Mouse (Mus musculus) heart, embryonic 15.5 days (tissue): ENCODE measurements around the gene Tjp2. TPM values are rescaled to one million over a fixed set of nuclear protein-coding genes. Genes with fewer than 3 reads are reported as not detected.

Experiments
- ATAC-seq: fragments of 200-750 bp; cut with Nextera tagmentation; replicated peaks from 2 replicates; pipeline ENCODE4 v1.8.0; 2017; ENCODE audit warnings: low read depth, moderate TSS enrichment; ENCODE audit not compliant: insufficient number of reproducible peaks, insufficient read depth, low FRiP score
- H3K27ac ChIP-seq: fragments of 300-500 bp; sonication (generic); 2 replicates; pipeline ENCODE4 v1.5.1; 2015; ENCODE audit warnings: mild to moderate bottlenecking, inconsistent platforms
- H3K27me3 ChIP-seq: fragments of 300-500 bp; sonication (generic); 2 replicates; pipeline ENCODE4 v1.6.1; 2015; ENCODE audit warnings: inconsistent platforms
- H3K36me3 ChIP-seq: fragments of 300-500 bp; sonication (generic); 2 replicates; pipeline ENCODE4 v1.6.1; 2015; ENCODE audit warnings: mild to moderate bottlenecking, inconsistent platforms
- H3K4me1 ChIP-seq: fragments of 300-500 bp; sonication (generic); replicated peaks from 2 replicates; pipeline ENCODE4 v1.6.1; 2015; ENCODE audit warnings: inconsistent platforms
- H3K4me2 ChIP-seq: fragments of 300-500 bp; sonication (generic); 2 replicates; pipeline ENCODE4 v1.6.1; 2015; ENCODE audit warnings: inconsistent platforms, mild to moderate bottlenecking, moderate library complexity
- H3K4me3 ChIP-seq: fragments of 300-500 bp; sonication (generic); 2 replicates; pipeline ENCODE4 v1.5.1; 2015; ENCODE audit warnings: mild to moderate bottlenecking, inconsistent platforms
- H3K9ac ChIP-seq: fragments of 300-500 bp; sonication (generic); 2 replicates; pipeline ENCODE4 v1.6.1; 2015; ENCODE audit warnings: mild to moderate bottlenecking, inconsistent platforms
- H3K9me3 ChIP-seq: fragments of 300-500 bp; sonication (generic); replicated peaks from 2 replicates; pipeline ENCODE4 v1.6.1; 2016; ENCODE audit warnings: inconsistent platforms
- WGBS: fragments of 180-500 bp; shearing (Covaris S2); methylation state at CpG from one replicate; pipeline ENCODE4 v1.1.7; 2015; ENCODE audit warnings: mixed read lengths; 5-methylcytosine and 5-hydroxymethylcytosine counted together
- polyA plus RNA-seq: library from polyadenylated mRNA; unstranded; fragments of >200 nt; fragmentation: Nextera tagmentation; extraction: Ambion mirVana; gene quantifications from 2 replicates; pipeline ENCODE4 v1.2.1, GENCODE M21; 2015

Tjp2 gene
- polyA plus RNA-seq, result 21.9 and 24.4 TPM in 2 replicates

DNA sequence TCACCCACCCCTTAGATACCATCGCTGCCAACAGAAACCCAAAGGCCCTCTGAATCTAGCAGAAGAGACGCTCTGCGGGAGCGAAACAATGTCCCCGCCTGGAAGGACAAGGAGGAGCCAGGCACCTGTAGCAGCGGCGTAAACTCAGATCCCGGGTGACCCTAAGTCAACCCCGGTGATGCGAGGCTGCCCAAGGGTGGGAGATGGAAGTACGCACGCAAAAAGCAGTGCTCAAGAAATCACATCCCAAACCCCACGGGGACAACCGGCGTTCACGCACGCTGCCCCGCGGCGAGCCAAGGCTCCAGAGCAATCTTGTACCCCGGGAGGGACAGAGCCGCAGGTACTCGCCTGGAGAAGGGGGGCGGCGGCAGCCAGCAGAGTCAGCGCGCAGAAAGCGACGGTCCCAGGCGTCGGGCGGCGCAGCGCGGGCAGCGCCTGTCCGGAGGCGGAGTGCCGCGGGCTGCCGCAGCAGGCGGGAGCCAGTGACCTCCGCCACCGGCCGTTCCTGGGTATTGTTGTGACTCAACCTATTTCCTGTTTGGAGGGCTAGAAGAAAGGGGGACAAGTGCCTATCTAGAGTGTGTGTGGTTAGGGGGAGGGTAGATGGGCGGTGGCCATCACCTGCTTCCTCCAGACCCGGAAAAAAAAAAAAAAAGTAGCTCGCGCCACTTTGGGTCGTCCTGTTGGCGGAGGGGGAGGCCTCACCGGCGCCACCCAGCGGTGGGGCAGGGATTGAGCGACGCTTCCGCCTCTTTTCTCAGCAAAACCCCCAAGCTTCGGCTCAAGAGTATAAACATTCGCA, at the start of gene Tjp2:
Gene Tjp2 (minus strand): TSS at position 531 of the 805 bp plus-strand sequence.
- under 1% methylated on average over 59 of the region's 59 CpGs for WGBS
- Histone ChIP-seq H3K9me3 (no peaks in the 10 kb centered on the region), H3K9ac (peak within 1 kb of the TSS; percentile 63), H3K36me3 (no peaks in the 10 kb centered on the region), H3K27me3 (no peaks in the 10 kb centered on the region), H3K4me2 (peak within 1 kb of the TSS; percentile 84), H3K4me1 (peaks cover 17% of the 10 kb centered on the region), H3K4me3 (peak within 1 kb of the TSS; percentile 67), H3K27ac (peak within 1 kb of the TSS; percentile 84)
- ATAC-seq, result peak; percentile 65

DNA sequence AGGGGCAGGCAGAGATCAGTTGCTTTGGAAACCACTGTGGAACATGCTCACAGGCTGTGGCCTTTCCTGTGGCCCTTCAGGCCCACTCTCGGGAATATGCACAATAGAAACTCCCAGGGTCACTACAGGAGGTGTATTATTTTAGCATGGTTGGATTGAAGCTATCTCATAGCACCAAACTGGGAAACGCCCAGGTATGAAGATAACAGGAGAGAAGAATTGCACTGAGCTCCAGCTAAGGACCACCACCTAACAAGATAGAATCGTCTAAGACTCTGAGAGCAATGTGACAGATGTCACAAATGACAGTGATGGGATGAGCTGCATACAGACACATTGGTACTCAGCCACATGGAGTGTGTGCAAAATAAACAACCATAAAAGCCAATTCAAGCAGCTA, 49.5 kb upstream of the Tjp2 start:
- H3K9me3 ChIP-seq, result no peaks in the 10 kb centered on the region
- H3K27ac ChIP-seq, result no peak overlapping the region
- peaks cover 13% of the 10 kb centered on the region for H3K4me1 ChIP-seq
- ATAC-seq, result no peak
- peaks cover 18% of the 10 kb centered on the region for H3K36me3 ChIP-seq
- no peak overlapping the region for H3K4me2 ChIP-seq
- WGBS, result 64% methylated on average over 3 of the region's 3 CpGs
- no peak overlapping the region for H3K4me3 ChIP-seq
- H3K27me3 ChIP-seq, result no peaks in the 10 kb centered on the region
- H3K9ac ChIP-seq, result no peak overlapping the region

DNA sequence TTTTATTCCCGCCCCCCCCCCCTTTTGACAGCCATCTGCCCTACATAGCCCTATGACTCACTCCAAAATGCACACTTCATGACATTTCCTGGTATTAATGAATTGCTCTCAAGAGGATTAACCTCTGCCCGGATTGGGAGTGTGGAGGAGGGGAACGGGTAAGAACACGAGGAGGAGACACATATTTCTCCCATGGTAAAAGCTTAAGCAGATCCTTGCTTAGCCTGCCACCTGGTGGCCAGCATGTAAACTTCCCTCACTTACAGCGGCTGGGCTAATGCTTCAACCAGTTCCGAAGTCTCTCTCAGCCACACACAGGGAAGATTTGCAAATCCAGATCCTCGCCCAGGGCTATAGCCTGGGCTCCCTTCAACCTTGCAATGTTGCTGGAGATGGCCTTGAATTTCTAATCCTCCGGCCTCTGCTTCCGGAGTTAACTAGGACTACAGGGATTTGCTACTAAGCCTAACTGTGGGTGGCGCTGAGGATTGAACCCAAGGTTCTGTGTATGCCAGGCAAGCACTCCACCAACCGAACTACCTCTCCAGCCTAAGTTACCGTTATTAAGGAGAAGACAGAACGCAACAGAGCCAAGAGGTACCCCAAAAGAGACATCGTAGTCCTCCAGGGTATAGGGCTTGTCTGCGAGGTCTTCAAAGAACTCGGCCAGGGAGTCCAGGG, 47.1 kb upstream of the Tjp2 start:
- H3K4me2 ChIP-seq, result peak overlapping the region; percentile 47
- H3K27me3 ChIP-seq, result no peaks in the 10 kb centered on the region
- peak overlapping the region; percentile 17; the same call in 1 of the 2 replicates for H3K4me3 ChIP-seq
- H3K4me1 ChIP-seq, result peaks cover 6% of the 10 kb centered on the region
- ATAC-seq, result peak; percentile 70; the same call in 1 of the 2 replicates
- H3K27ac ChIP-seq, result no peak overlapping the region
- H3K9ac ChIP-seq, result no peak overlapping the region
- no peaks in the 10 kb centered on the region for H3K9me3 ChIP-seq
- H3K36me3 ChIP-seq, result peaks cover 26% of the 10 kb centered on the region
- 43% methylated on average over 16 of the region's 16 CpGs for WGBS

DNA sequence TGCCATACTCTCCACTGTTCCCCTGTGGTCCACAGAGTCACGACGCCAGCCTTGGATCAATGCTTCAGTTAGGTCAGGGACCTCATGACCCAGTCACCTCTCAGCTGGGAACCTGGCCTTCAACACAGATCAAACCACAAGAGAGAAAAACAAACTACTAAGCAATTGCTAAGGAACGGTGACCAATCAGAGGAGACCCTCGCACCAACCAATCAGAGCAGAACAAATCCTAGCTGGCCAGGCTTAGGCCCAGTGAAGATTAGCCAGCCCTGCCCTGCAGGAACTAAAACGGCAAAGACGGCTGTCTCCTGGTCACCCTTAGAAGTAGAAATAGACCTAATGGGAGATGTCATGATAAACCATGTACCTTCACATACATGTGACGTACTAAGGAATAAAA, 46.5 kb upstream of the Tjp2 start:
- Histone ChIP-seq H3K9me3 (no peaks in the 10 kb centered on the region), H3K27me3 (no peaks in the 10 kb centered on the region), H3K4me1 (peaks cover 6% of the 10 kb centered on the region), H3K4me2 (peak overlapping the region; percentile 47), H3K36me3 (peaks cover 26% of the 10 kb centered on the region), H3K9ac (no peak overlapping the region), H3K27ac (no peak overlapping the region), H3K4me3 (peak overlapping the region; percentile 17; the same call in 1 of the 2 replicates)
- peak; percentile 58 for ATAC-seq
- WGBS, result 48% methylated on average over 7 of the region's 7 CpGs

DNA sequence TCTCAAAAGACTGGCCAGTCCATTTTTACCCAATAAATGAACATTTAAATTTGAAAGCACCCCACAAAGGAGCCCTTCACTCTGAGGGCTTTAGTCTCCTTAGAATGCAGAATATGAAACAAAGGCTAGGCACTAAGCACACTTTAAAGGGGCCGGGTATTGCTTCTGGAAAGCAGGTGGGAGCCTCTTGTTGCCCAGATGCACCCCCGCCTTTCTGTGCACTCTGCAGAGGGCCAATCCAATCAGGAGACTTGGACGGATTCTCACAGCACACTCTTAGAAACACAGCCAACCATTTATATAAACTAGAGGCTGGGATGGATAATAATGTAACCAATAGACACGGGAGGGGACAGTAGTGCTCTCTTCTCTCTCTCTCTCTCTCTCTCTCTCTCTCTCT, 43.7 kb upstream of the Tjp2 start:
- Histone ChIP-seq H3K27ac (no peak overlapping the region), H3K36me3 (peaks cover 36% of the 10 kb centered on the region), H3K9me3 (no peaks in the 10 kb centered on the region), H3K4me1 (peaks cover 6% of the 10 kb centered on the region), H3K4me3 (no peak overlapping the region), H3K9ac (no peak overlapping the region), H3K27me3 (no peaks in the 10 kb centered on the region), H3K4me2 (no peak overlapping the region)
- 70% methylated on average over 4 of the region's 4 CpGs for WGBS
- ATAC-seq, result no peak

DNA sequence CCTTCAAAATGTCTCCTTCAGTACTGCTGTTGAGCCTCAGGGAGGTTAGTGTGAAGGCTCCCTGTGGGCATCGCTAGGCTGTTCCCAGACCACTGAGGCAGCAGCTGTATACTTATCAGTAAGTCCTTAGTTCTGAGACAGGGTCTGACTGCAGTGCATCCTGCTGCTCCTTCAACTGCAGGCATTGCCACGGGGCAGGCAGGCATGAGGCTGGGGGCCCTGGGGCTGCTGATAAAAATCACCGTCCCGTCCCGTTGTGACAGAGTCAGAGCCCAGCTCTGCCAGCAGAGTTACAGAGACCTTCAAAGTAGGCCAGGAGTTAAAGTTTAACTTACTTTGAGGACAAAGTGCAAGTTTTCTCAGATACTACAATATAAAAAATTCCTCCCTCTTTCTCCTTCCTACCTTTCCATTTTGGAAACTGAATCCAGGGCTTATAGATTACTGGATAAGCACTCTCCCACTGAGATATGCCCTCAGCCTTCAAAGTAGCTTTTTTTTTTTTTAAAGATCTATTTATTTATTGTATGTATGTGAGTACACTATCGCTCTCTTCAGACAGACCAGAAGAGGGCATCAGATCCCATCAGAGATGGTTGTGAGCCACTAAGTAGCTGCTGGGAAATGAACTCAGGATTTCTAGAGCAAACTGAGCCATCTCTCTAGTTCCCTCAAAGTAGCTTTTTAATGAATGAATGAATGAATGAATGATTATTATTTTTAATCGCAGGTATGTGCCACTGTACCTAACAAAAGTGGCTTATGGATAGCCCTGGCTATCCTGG, 41.4 kb upstream of the Tjp2 start:
- peaks cover 46% of the 10 kb centered on the region; the same call in 1 of the 2 replicates for H3K36me3 ChIP-seq

DNA sequence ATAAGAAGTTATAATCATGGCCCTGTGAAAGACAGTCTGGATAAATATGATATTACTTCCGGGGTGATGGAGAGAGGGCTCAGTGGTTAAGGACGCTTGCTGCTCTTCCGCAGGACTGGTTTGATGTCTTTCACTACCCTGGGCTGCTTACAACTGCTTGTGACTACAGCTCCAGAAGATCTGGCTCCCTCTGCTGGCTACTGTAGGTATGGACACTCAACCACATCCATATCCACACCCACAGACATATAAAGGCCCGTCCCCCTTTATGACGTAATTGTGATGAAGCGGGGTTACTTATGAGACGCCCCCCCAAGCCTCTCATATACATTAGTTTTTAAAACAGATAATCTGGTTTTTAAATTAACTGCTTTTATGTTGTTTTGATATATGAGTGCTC, 40.2 kb upstream of the Tjp2 start:
- 32% methylated on average over 7 of the region's 7 CpGs for WGBS
- Histone ChIP-seq H3K4me3 (no peak overlapping the region), H3K4me2 (no peak overlapping the region), H3K9me3 (no peaks in the 10 kb centered on the region), H3K27me3 (no peaks in the 10 kb centered on the region), H3K4me1 (no peaks in the 10 kb centered on the region), H3K9ac (no peak overlapping the region), H3K36me3 (peaks cover 44% of the 10 kb centered on the region; the same call in 1 of the 2 replicates), H3K27ac (no peak overlapping the region)
- ATAC-seq, result peak; percentile 65; the same call in 1 of the 2 replicates

More for the DNA sequence above, 41.4 kb upstream of the Tjp2 start:
- H3K4me1 ChIP-seq, result peaks cover 1% of the 10 kb centered on the region
- H3K4me2 ChIP-seq, result no peak overlapping the region
- H3K27me3 ChIP-seq, result no peaks in the 10 kb centered on the region
- no peak overlapping the region for H3K9ac ChIP-seq
- WGBS, result 80% methylated on average over 7 of the region's 7 CpGs
- ATAC-seq, result no peak
- no peaks in the 10 kb centered on the region for H3K9me3 ChIP-seq
- H3K27ac ChIP-seq, result no peak overlapping the region
- no peak overlapping the region for H3K4me3 ChIP-seq

DNA sequence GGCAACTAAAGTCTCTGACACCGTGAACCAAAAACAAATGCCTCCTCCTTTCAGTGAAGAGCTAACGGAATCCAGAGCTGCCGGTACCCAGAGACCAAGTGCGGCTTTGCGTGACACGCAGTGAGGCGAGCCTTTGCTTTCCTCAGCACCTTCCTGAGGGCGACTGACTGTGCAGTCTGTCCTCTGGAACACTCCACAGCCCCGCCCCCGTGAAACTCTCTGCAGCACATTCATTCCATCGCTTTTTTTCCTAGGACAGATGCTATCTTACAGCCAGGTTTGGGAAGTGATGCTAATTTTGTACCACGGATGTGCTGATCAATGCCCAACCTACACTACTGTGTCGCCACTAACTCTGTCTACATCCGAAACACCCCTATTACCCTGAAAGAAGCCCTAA, 37.9 kb upstream of the Tjp2 start:
- Histone ChIP-seq H3K27me3 (no peaks in the 10 kb centered on the region), H3K27ac (no peak overlapping the region), H3K9ac (no peak overlapping the region), H3K4me3 (no peak overlapping the region), H3K4me2 (no peak overlapping the region), H3K36me3 (peaks cover 39% of the 10 kb centered on the region; the same call in 1 of the 2 replicates), H3K9me3 (no peaks in the 10 kb centered on the region), H3K4me1 (peaks cover 18% of the 10 kb centered on the region)
- WGBS, result 86% methylated on average over 14 of the region's 14 CpGs
- ATAC-seq, result no peak

DNA sequence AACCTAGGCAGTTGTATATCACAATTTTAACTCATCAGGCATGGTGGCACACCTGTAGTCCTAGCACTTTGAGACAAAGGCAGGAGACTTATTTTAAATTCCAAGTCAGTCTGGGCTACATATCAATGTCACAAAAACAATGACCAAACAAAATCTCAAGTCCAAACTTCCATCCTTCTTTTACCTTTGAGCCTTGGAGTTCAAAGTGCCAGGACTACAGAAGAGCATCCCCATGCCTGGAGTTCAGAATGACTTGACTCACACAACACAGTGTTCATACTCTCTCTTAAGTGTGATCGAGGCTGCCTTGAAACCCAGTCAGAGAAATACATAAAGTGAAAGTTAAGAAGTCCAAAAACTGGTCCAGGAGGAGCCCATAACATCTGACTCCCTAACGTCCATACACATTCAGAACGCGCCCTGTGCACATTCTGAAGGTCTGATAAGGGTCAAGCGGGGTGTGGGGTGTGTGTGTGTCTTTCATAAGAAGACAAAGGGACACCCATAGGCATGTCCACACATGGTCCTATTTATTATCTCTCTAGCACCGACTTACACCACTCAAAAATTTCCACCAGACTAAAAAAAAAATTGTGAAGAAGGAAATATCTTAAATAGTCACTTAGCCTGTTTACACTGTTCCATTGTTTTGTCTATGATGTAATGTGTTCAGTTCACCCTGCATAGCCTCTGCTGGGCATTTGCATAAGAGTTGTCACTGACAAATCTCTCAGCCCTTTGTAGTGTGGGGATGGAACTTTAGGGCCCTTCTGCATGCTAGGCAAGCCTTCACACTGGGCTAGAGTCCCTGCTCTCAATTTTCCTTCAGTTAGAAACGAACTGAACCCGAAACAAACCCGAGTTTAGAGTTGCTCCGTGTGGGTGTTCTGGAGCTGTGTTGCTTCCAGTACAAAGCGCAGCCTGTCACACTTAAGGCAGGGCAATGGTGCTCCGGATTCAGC, 34.8 kb upstream of the Tjp2 start:
- peaks cover 17% of the 10 kb centered on the region; the same call in 1 of the 2 replicates for H3K36me3 ChIP-seq
- no peak overlapping the region for H3K4me3 ChIP-seq
- WGBS, result 59% methylated on average over 12 of the region's 12 CpGs
- ATAC-seq, result no peak
- H3K4me1 ChIP-seq, result peaks cover 18% of the 10 kb centered on the region
- peak overlapping the region; percentile 38 for H3K27ac ChIP-seq
- no peaks in the 10 kb centered on the region for H3K9me3 ChIP-seq
- no peaks in the 10 kb centered on the region for H3K27me3 ChIP-seq
- H3K9ac ChIP-seq, result no peak overlapping the region
- no peak overlapping the region for H3K4me2 ChIP-seq

DNA sequence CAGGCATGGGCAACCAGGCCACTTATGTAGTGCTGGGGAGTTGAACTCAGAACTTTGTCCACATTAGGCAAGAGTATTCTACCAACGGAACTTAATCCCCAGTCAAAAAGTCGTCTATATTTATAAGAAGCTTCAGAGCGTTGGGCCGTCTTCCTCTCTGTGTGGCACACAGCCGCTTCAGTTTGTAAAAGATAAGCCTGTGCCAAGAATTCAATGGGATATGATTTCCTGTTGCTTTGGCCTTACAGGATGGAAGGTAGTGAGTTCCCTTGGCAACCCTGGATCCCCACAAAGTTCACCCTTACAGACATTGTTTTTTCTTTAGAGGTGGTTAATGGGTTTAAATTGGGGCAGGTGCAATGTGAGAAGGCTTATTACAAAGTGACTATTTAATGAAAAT, 33.5 kb upstream of the Tjp2 start:
- Histone ChIP-seq H3K4me1 (peaks cover 22% of the 10 kb centered on the region), H3K4me3 (no peak overlapping the region), H3K27ac (peak overlapping the region; percentile 68), H3K9me3 (no peaks in the 10 kb centered on the region), H3K36me3 (peaks cover 14% of the 10 kb centered on the region; the same call in 1 of the 2 replicates), H3K4me2 (no peak overlapping the region), H3K9ac (no peak overlapping the region), H3K27me3 (no peaks in the 10 kb centered on the region)
- WGBS, result 15% methylated on average over 5 of the region's 5 CpGs
- ATAC-seq, result 0 out of 2 replicates have a peak, but pooled peaks have one; percentile 34
